Comparison of ENCODE assay signal across 11 mouse cellular contexts in genomic region chr11:96332618-96333032, GRCm38 (mm10). TPM values are rescaled to one million over a fixed set of nuclear protein-coding genes. Genes with fewer than 3 reads are reported as not detected.
A peak's percentile ranks its signal among the peaks of the same experiment; 100 is the strongest.
DNase-seq lines count a peak whose midpoint lies in the region; ATAC-seq and TF ChIP-seq lines count a peak whose summit lies in the region.
"Had no signal": no experiment of that assay in that cellular context is flagged by ENCODE, and none has a peak within 500 bp of the region (broad histone marks: within the 10 kb centered on the region; RNA-seq: fewer than 3 reads in every experiment).

No protein-coding gene starts in this region.

- H3K4me3 ChIP-seq in forebrain, embryonic 10.5 days: peak overlapping the region; percentile 24
- H3K4me3 ChIP-seq in forebrain, postnatal 0 days (ENCODE audit: low read depth, low read length): no peak overlapping the region
- H3K4me3 ChIP-seq in lung, embryonic 15.5 days: peak overlapping the region; percentile 48
- peak overlapping the region; percentile 51 for H3K4me3 ChIP-seq in intestine, embryonic 16.5 days (ENCODE audit: low read length)
- peak overlapping the region; percentile 51 for H3K4me3 ChIP-seq in stomach, embryonic 14.5 days (ENCODE audit: low read depth, low read length)

- ATAC-seq in forebrain, postnatal 0 days: no peak
- peak; percentile 79 for ATAC-seq in lung, embryonic 15.5 days (ENCODE audit: borderline replicate concordance, extremely low read depth, low FRiP score, low TSS enrichment)
- ATAC-seq in intestine, embryonic 16.5 days: no peak
- peak; percentile 63; the same call in 1 of the 2 replicates for ATAC-seq in stomach, embryonic 14.5 days (ENCODE audit: insufficient number of reproducible peaks, insufficient read depth, low FRiP score, low read depth)
- ATAC-seq: activated CD4-positive, CD25-positive, alpha-beta regulatory T cell, adult 4 months had no signal

- H3K27me3 ChIP-seq in forebrain, embryonic 10.5 days (ENCODE audit: poor library complexity, severe bottlenecking): peaks cover 100% of the 10 kb centered on the region
- peaks cover 100% of the 10 kb centered on the region for H3K27me3 ChIP-seq in forebrain, postnatal 0 days (ENCODE audit: insufficient read depth, low read length)
- peaks cover 87% of the 10 kb centered on the region for H3K27me3 ChIP-seq in lung, embryonic 15.5 days
- H3K27me3 ChIP-seq in intestine, embryonic 16.5 days (replicated peaks; ENCODE audit: control insufficient read depth, insufficient read depth, low read length): peaks cover 3% of the 10 kb centered on the region; the same call in 1 of the 2 replicates
- H3K27me3 ChIP-seq in stomach, embryonic 14.5 days (ENCODE audit: control insufficient read depth, insufficient read depth, low read length): no peaks in the 10 kb centered on the region

- H3K4me2 ChIP-seq in forebrain, postnatal 0 days (ENCODE audit: low read depth): no peak overlapping the region
- H3K4me2 ChIP-seq in lung, embryonic 15.5 days: peak overlapping the region; percentile 80
- peak overlapping the region; percentile 65 for H3K4me2 ChIP-seq in intestine, embryonic 16.5 days (ENCODE audit: low read depth, low read length)
- H3K4me2 ChIP-seq in stomach, embryonic 14.5 days (replicated peaks; ENCODE audit: low read depth, low read length): peak overlapping the region; percentile 66

- no peak overlapping the region for H3K27ac ChIP-seq in forebrain, embryonic 10.5 days
- no peak overlapping the region for H3K27ac ChIP-seq in forebrain, postnatal 0 days (ENCODE audit: low read depth, low read length)
- H3K27ac ChIP-seq in lung, embryonic 15.5 days: peak overlapping the region; percentile 99
- peak overlapping the region; percentile 92 for H3K27ac ChIP-seq in intestine, embryonic 16.5 days (ENCODE audit: low read length)
- peak overlapping the region; percentile 100 for H3K27ac ChIP-seq in stomach, embryonic 14.5 days (ENCODE audit: low read length)

- H3K4me1 ChIP-seq in forebrain, embryonic 10.5 days: peaks cover 6% of the 10 kb centered on the region; the same call in 1 of the 2 replicates
- H3K4me1 ChIP-seq in forebrain, postnatal 0 days (ENCODE audit: insufficient read depth): no peaks in the 10 kb centered on the region
- peaks cover 50% of the 10 kb centered on the region for H3K4me1 ChIP-seq in lung, embryonic 15.5 days
- peaks cover 56% of the 10 kb centered on the region for H3K4me1 ChIP-seq in intestine, embryonic 16.5 days (ENCODE audit: control insufficient read depth, insufficient read depth, low read length)
- peaks cover 70% of the 10 kb centered on the region for H3K4me1 ChIP-seq in stomach, embryonic 14.5 days (ENCODE audit: control insufficient read depth, insufficient read depth, low read length)

- no peak for DNase-seq in forebrain, embryonic 10.5 days (ENCODE audit: extremely low spot score, low spot score)
- DNase-seq in forebrain, postnatal 0 days: no peak
- no peak for DNase-seq in lung, adult 18-20 months
- no peak for DNase-seq in thymus, postnatal 36 days
- no peak for DNase-seq in adrenal gland, adult 8-10 months
- DNase-seq: cerebellum, postnatal 14 days had no signal

- H3K9ac ChIP-seq in forebrain, postnatal 0 days: no peak overlapping the region
- H3K9ac ChIP-seq in lung, embryonic 15.5 days: peak overlapping the region; percentile 54
- peak overlapping the region; percentile 79 for H3K9ac ChIP-seq in intestine, embryonic 16.5 days (ENCODE audit: low read depth, low read length)
- peak overlapping the region; percentile 91 for H3K9ac ChIP-seq in stomach, embryonic 14.5 days (replicated peaks; ENCODE audit: low read depth, low read length)

- WGBS in forebrain, embryonic 10.5 days: under 1% methylated on average over 35 of the region's 35 CpGs
- WGBS in forebrain, postnatal 0 days: under 1% methylated on average over 34 of the region's 35 CpGs
- WGBS in lung, embryonic 15.5 days: 2% methylated on average over 35 of the region's 35 CpGs
- WGBS in intestine, embryonic 16.5 days: 11% methylated on average over 34 of the region's 35 CpGs
- 9% methylated on average over 34 of the region's 35 CpGs for WGBS in stomach, embryonic 14.5 days

- TF ChIP-seq CTCF in forebrain, postnatal 0 days (IDR thresholded peaks at IDR 0.05; ENCODE audit: low read depth): no peak

- no peaks in the 10 kb centered on the region for H3K9me3 ChIP-seq in forebrain, embryonic 10.5 days
- no peaks in the 10 kb centered on the region for H3K9me3 ChIP-seq in forebrain, postnatal 0 days (ENCODE audit: low read length)
- H3K9me3 ChIP-seq in lung, embryonic 15.5 days: no peaks in the 10 kb centered on the region
- H3K9me3 ChIP-seq in intestine, embryonic 16.5 days (ENCODE audit: control insufficient read depth, low read length): no peaks in the 10 kb centered on the region
- H3K9me3 ChIP-seq in stomach, embryonic 14.5 days (ENCODE audit: control insufficient read depth, low read depth, low read length): no peaks in the 10 kb centered on the region

- no peaks in the 10 kb centered on the region for H3K36me3 ChIP-seq in forebrain, embryonic 10.5 days (replicated peaks)
- H3K36me3 ChIP-seq in forebrain, postnatal 0 days (ENCODE audit: insufficient read depth): no peaks in the 10 kb centered on the region
- no peaks in the 10 kb centered on the region for H3K36me3 ChIP-seq in lung, embryonic 15.5 days
- no peaks in the 10 kb centered on the region for H3K36me3 ChIP-seq in intestine, embryonic 16.5 days (ENCODE audit: control insufficient read depth, insufficient read depth, low read length)
- no peaks in the 10 kb centered on the region for H3K36me3 ChIP-seq in stomach, embryonic 14.5 days (ENCODE audit: control insufficient read depth, insufficient read depth, low read length)

RNA-seq across cellular contexts. Expression of gene Hoxb3, which starts 9.5 kb away (rescaled TPM):
- polyA plus RNA-seq in forebrain, embryonic 10.5 days (2016; fragmentation: Nextera tagmentation; extraction: Ambion mirVana): not detected in 2 replicates
- not detected in 2 replicates for total RNA-seq in forebrain, postnatal 0 days (2014; rRNA removed)
- polyA plus RNA-seq in forebrain, postnatal 0 days (2015; fragmentation: Nextera tagmentation; extraction: Ambion mirVana): not detected in 2 replicates
- 3.0 and 3.8 TPM in 2 replicates for polyA plus RNA-seq in lung, embryonic 15.5 days (2015; fragmentation: Nextera tagmentation; extraction: Ambion mirVana)
- polyA plus RNA-seq in intestine, embryonic 16.5 days (2015; fragmentation: Nextera tagmentation; extraction: Ambion mirVana): 1.4 and 1.5 TPM in 2 replicates
- 3.6 and 4.7 TPM in 2 replicates for polyA plus RNA-seq in stomach, embryonic 14.5 days (2014; fragmentation: Nextera tagmentation; extraction: Ambion mirVana)
- total RNA-seq in adrenal gland, adult 8-10 months (2022): 10 to 100 TPM; 19.4 to 61.4 (median 27.9) TPM
- polyA plus RNA-seq: activated CD4-positive, CD25-positive, alpha-beta regulatory T cell, adult 4 months had no signal

RNA-seq across cellular contexts. Expression of gene Hoxb4, which starts 14.6 kb away (rescaled TPM):
- not detected in 2 replicates for polyA plus RNA-seq in forebrain, embryonic 10.5 days (2016; fragmentation: Nextera tagmentation; extraction: Ambion mirVana)
- total RNA-seq in forebrain, postnatal 0 days (2014; rRNA removed): not detected in 2 replicates
- polyA plus RNA-seq in forebrain, postnatal 0 days (2015; fragmentation: Nextera tagmentation; extraction: Ambion mirVana): not detected in 2 replicates
- polyA plus RNA-seq in lung, embryonic 15.5 days (2015; fragmentation: Nextera tagmentation; extraction: Ambion mirVana): 4.3 and 4.4 TPM in 2 replicates
- 1.8 and 2.0 TPM in 2 replicates for polyA plus RNA-seq in intestine, embryonic 16.5 days (2015; fragmentation: Nextera tagmentation; extraction: Ambion mirVana)
- 3.5 and 3.7 TPM in 2 replicates for polyA plus RNA-seq in stomach, embryonic 14.5 days (2014; fragmentation: Nextera tagmentation; extraction: Ambion mirVana)
- total RNA-seq in adrenal gland, adult 8-10 months (2022): 10 to 100 TPM; 19.9 to 45.3 (median 27.0) TPM

RNA-seq across cellular contexts. Expression of gene Hoxb2, which starts 17.7 kb away (rescaled TPM):
- not detected in 2 replicates for polyA plus RNA-seq in forebrain, embryonic 10.5 days (2016; fragmentation: Nextera tagmentation; extraction: Ambion mirVana)
- not detected in 2 replicates for total RNA-seq in forebrain, postnatal 0 days (2014; rRNA removed)
- polyA plus RNA-seq in forebrain, postnatal 0 days (2015; fragmentation: Nextera tagmentation; extraction: Ambion mirVana): not detected in 2 replicates
- polyA plus RNA-seq in lung, embryonic 15.5 days (2015; fragmentation: Nextera tagmentation; extraction: Ambion mirVana): 36.9 and 39.2 TPM in 2 replicates
- polyA plus RNA-seq in intestine, embryonic 16.5 days (2015; fragmentation: Nextera tagmentation; extraction: Ambion mirVana): 9.6 and 11.6 TPM in 2 replicates
- polyA plus RNA-seq in stomach, embryonic 14.5 days (2014; fragmentation: Nextera tagmentation; extraction: Ambion mirVana): 23.1 and 25.9 TPM in 2 replicates
- 10 to 100 TPM; 20.8 to 27.5 (median 23.7) TPM for total RNA-seq in adrenal gland, adult 8-10 months (2022)
- total RNA-seq: neutrophil, adult 5-6 weeks had no signal
- polyA plus RNA-seq: activated CD4-positive, CD25-positive, alpha-beta regulatory T cell, adult 4 months had no signal

RNA-seq across cellular contexts. Expression of gene Hoxb5, which starts 29.5 kb away (rescaled TPM):
- polyA plus RNA-seq in forebrain, embryonic 10.5 days (2016; fragmentation: Nextera tagmentation; extraction: Ambion mirVana): not detected in 2 replicates
- not detected in 2 replicates for total RNA-seq in forebrain, postnatal 0 days (2014; rRNA removed)
- polyA plus RNA-seq in forebrain, postnatal 0 days (2015; fragmentation: Nextera tagmentation; extraction: Ambion mirVana): not detected in 2 replicates
- 46.1 and 54.1 TPM in 2 replicates for polyA plus RNA-seq in lung, embryonic 15.5 days (2015; fragmentation: Nextera tagmentation; extraction: Ambion mirVana)
- polyA plus RNA-seq in intestine, embryonic 16.5 days (2015; fragmentation: Nextera tagmentation; extraction: Ambion mirVana): 26.4 and 28.7 TPM in 2 replicates
- polyA plus RNA-seq in stomach, embryonic 14.5 days (2014; fragmentation: Nextera tagmentation; extraction: Ambion mirVana): 21.2 and 23.3 TPM in 2 replicates
- 10 to 100 TPM; 25.2 to 38.3 (median 26.7) TPM for total RNA-seq in adrenal gland, adult 8-10 months (2022)
- total RNA-seq: neutrophil, adult 5-6 weeks had no signal
- polyA plus RNA-seq: activated CD4-positive, CD25-positive, alpha-beta regulatory T cell, adult 4 months had no signal

RNA-seq across cellular contexts. Expression of gene Hoxb1, which starts 32.9 kb away (rescaled TPM):
- polyA plus RNA-seq in forebrain, embryonic 10.5 days (2016; fragmentation: Nextera tagmentation; extraction: Ambion mirVana): 0.07 TPM in 1 of 2 replicates, not detected in the other
- total RNA-seq in forebrain, postnatal 0 days (2014; rRNA removed): not detected in 2 replicates
- polyA plus RNA-seq in forebrain, postnatal 0 days (2015; fragmentation: Nextera tagmentation; extraction: Ambion mirVana): not detected in 2 replicates
- 0.14 TPM in 1 of 2 replicates, not detected in the other for polyA plus RNA-seq in lung, embryonic 15.5 days (2015; fragmentation: Nextera tagmentation; extraction: Ambion mirVana)
- polyA plus RNA-seq in intestine, embryonic 16.5 days (2015; fragmentation: Nextera tagmentation; extraction: Ambion mirVana): not detected in 2 replicates
- 0.22 and 0.32 TPM in 2 replicates for polyA plus RNA-seq in stomach, embryonic 14.5 days (2014; fragmentation: Nextera tagmentation; extraction: Ambion mirVana)
- total RNA-seq in adrenal gland, adult 8-10 months (2022): not detected
- total RNA-seq: neutrophil, adult 5-6 weeks had no signal
- polyA plus RNA-seq: activated CD4-positive, CD25-positive, alpha-beta regulatory T cell, adult 4 months had no signal

Comparison
In these comparisons a context has a peak if more than half of its experiments do, and no peak if none do; other contexts are left out.
1. H3K27ac ChIP-seq: peak in lung, embryonic 15.5 days (single experiment), intestine, embryonic 16.5 days (single experiment) and stomach, embryonic 14.5 days (single experiment); none in forebrain, embryonic 10.5 days (single experiment) and forebrain, postnatal 0 days (single experiment).
2. ATAC-seq: peak in lung, embryonic 15.5 days (single experiment) and stomach, embryonic 14.5 days (single experiment); none in forebrain, postnatal 0 days (single experiment) and intestine, embryonic 16.5 days (single experiment).
3. RNA of gene Hoxb2, which starts 17.7 kb away (polyA plus RNA-seq): 36.9 to 39.2 TPM in lung, embryonic 15.5 days, 23.1 to 25.9 TPM in stomach, embryonic 14.5 days and 9.6 to 11.6 TPM in intestine, embryonic 16.5 days; not detected in forebrain, embryonic 10.5 days and not detected in forebrain, postnatal 0 days; every median in the first group is over 10 times any median in the second.